7 mouse cellular contexts compared by ENCODE assay signal in the genomic region with DNA sequence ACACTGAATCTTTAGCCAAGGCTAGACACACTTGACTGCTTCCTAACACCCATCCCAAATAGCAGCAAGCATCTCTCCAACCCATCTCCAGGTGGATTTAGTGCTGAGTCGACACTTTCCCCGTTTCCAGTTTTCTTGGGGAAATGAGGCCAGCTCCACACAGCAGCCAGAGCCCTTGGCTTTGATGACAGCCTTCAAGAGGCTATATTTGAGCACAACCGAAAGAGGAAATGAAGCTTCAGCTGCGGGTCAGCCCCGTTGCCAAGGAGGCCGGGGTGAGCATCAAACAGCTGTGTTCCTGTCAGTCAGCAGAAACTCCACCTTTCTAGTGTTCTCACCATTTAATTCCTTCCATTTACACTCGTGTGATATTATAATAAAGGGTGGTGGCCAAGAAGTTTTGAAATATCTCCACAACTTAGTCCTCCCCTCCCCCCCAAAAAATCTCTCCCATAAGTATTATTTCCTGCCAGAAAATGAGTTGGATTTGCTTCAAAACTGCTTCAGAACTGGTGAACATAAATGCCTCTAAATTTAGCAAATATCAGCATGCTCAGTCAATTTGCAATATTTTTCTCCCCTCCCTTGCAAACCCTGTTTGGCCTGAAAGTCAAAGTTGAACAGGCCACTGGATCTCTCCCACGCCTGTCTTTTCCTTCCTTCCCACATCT.
DNase-seq lines count a peak whose midpoint lies in the region; ATAC-seq lines count a peak whose summit lies in the region.

No protein-coding gene starts in this region.

- H3K27me3 ChIP-seq in heart, embryonic 16.5 days (ENCODE audit: control insufficient read depth, insufficient read depth, low read length): no peaks in the 10 kb centered on the region

- peaks cover 7% of the 10 kb centered on the region for H3K4me1 ChIP-seq in heart, embryonic 16.5 days (ENCODE audit: control insufficient read depth, insufficient read depth, low read length)

- no peaks in the 10 kb centered on the region for H3K36me3 ChIP-seq in heart, embryonic 16.5 days (ENCODE audit: control insufficient read depth, insufficient read depth)

- DNase-seq in urinary bladder, postnatal 14 days (ENCODE audit: low spot score): peak; percentile 15
- DNase-seq in urinary bladder, postnatal 10 days (ENCODE audit: low spot score): no peak
- DNase-seq in lung, adult 18-20 months: peak; percentile 61 to 73
- DNase-seq in spleen, postnatal 14 days (ENCODE audit: low spot score in 2 of 2): peak; percentile 16 to 33
- no peak for DNase-seq in cerebellum, adult 18-20 months

- H3K9me3 ChIP-seq in heart, embryonic 16.5 days (replicated peaks; ENCODE audit: control insufficient read depth, low read length): peaks cover 7% of the 10 kb centered on the region; the same call in 1 of the 2 replicates

- no peak overlapping the region for H3K4me3 ChIP-seq in heart, embryonic 16.5 days (ENCODE audit: low read length)

- peak overlapping the region; percentile 66 for H3K27ac ChIP-seq in heart, embryonic 16.5 days (ENCODE audit: low read length)

- peak overlapping the region; percentile 20 for H3K4me2 ChIP-seq in heart, embryonic 16.5 days (ENCODE audit: low read depth, low read length)

- ATAC-seq in heart, embryonic 16.5 days (replicated peaks; ENCODE audit: extremely low read depth, insufficient read depth, low FRiP score): peak; percentile 14; the same call in 1 of the 2 replicates
- ATAC-seq in activated CD4-positive, CD25-positive, alpha-beta regulatory T cell, adult 4 months: no peak

- WGBS in heart, embryonic 16.5 days: 40% methylated on average over 8 of the region's 8 CpGs

- H3K9ac ChIP-seq in heart, embryonic 16.5 days (ENCODE audit: low read length): no peak overlapping the region

Comparison
In these comparisons a context has a peak if more than half of its experiments do, and no peak if none do; other contexts are left out.
1. DNase-seq: peak in urinary bladder, postnatal 14 days (single experiment), lung, adult 18-20 months (2 of 2) and spleen, postnatal 14 days (2 of 2); none in urinary bladder, postnatal 10 days (single experiment) and cerebellum, adult 18-20 months (0 of 2).